Mouse (Mus musculus) megakaryocyte, embryonic 14.5 days (primary cell): ENCODE results near the gene Farp2.

Source experiments
- FLI1 ChIP-seq: IDR thresholded peaks from 2 replicates; pipeline ENCODE4 v1.6.1; 2012; ENCODE audit warnings: low read length, inconsistent platforms, mixed read lengths
- GATA1 ChIP-seq: IDR thresholded peaks from 3 replicates; pipeline ENCODE4 v1.6.1; 2012; ENCODE audit warnings: mixed read lengths, low read length, inconsistent platforms, borderline replicate concordance

GRCm38 (mm10) chr1:93543196-93543595, 31.3 kb downstream of the Farp2 start:
- no peak for TF ChIP-seq GATA1
- TF ChIP-seq FLI1 = no peak
